Mouse (Mus musculus) retina, embryonic 14.5 days (tissue): Measurements from ENCODE around the gene Neurl1b.

ENCODE experiments used
- DNase-seq: peaks from one replicate; pipeline ENCODE4 v3.0.0-alpha.2; 2015; ENCODE audit warnings: low spot score

Gene Neurl1b

DNA sequence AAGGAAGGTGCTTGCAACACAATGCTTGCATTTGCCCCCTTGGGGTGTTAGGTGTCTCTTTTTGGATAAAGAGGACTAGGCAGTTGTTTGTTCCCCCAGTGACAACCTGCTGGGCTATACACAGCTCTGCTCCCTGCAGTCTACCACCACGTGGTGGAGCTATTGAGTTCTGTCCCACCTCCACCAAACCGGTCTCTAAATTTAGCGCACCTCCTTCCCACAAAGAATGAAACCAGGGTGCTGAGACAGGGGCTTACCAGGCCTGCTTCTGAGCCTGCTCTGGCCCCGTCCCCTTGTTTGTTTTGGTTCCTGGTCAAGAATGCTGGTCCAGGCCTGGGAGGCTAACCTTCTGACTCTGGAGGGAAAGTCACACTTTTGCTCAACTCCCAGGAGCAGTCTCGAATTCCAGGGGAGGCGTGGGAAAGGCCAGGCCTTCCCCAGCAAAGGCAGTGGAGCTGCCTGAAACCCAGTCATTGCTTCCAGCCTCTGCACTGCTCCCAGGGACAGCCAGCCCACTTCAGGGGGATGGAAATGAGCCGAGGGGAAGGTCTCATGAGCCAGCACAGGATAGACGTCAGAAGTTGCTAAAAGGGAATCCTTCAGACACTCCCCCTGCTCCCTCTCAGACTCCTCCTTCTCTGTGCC, 37.1 kb downstream of the Neurl1b start:
- peak; percentile 69 for DNase-seq

DNA sequence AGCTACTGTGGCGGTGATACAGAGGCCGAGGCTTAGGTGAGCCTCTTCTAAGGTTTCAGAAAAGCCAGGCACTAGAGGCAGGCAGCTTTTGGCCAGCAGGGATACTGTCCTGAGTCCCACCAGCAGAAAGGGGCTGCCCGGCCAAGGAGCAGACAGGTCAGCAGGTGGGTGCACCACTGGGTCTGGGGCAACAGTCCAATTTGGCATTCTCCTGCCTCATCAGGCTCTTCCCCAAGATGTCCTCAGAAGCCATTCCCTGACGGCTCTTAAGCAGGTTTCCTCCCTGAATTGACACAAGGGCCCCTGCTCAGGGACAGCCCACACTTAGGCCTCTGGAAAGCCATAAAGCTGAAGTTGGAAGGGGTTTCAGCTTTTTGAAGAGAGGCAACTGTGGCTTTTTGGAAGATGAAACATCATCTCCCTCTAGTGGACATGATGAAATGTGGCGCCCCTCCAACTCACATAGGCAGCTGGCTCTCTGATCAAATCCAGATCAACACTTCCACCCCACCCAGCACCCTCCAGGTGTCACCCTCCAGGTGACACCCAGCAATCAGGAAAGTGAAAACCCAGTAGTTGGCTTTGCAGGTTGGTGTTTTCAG, 37.8 kb downstream of the Neurl1b start:
- DNase-seq, result peak; percentile 78

- DNase-seq, result no peak
Measured at GRCm38 (mm10) chr17:26457506-26457905, 42.9 kb downstream of the Neurl1b start.

GRCm38 (mm10) chr17:26458049-26458448, 43.4 kb downstream of the Neurl1b start:
- DNase-seq, result no peak

DNA sequence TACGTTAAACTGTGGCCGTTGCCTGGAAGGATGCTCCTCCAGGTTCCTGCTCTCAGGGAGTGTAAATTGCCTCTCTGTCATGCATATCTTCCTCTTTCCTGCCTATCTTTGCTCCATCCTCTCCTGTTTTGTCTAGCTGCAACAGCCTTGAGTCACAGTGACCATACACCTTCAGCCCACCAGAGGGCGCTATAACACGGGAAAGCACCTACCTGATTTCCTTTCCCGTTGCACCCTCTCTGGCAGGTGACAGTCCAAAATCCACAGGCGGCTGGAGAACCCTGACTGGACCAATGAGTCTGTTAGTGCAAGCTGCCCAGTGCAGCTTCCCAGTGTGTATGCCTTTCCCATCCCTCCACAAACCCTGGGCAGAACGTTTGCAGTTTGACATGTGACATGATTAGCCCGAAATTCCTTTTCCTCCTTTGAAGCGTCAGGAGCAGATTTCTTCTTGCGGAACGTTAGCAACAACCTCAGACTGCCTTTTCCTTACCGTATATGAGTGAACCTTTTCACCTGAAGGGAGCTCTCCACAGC, 48.1 kb downstream of the Neurl1b start:
- DNase-seq, result peak; percentile 77

- DNase-seq, result no peak
Measured at GRCm38 (mm10) chr17:26463432-26463831, 48.8 kb downstream of the Neurl1b start.

GRCm38 (mm10) chr17:26463984-26464383, 49.4 kb downstream of the Neurl1b start:
- no peak for DNase-seq

GRCm38 (mm10) chr17:26464481-26464880, 49.9 kb downstream of the Neurl1b start:
- no peak for DNase-seq

DNA sequence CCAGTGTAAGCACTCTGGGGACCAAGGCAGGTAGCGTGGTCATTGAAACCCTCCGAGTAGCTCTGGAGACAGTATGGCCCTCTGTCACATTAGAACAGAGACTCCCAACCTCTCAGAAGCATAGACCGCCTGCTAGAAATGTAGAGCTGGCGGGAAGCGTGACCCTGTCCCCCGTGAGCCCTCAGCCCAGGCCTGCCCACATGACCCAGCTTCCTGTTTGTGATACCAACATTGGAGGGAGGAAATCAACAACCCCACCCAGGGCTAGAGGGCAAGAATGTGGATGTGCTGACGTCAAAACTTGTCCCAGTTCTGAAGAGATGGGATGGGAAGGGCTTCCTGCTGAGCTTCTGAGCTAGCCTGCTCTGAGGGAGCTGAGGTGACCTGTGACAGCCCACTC, 50.3 kb downstream of the Neurl1b start:
- DNase-seq, result no peak

- DNase-seq, result peak; percentile 91
Measured at GRCm38 (mm10) chr17:26466741-26467150, 52.1 kb downstream of the Neurl1b start.

DNA sequence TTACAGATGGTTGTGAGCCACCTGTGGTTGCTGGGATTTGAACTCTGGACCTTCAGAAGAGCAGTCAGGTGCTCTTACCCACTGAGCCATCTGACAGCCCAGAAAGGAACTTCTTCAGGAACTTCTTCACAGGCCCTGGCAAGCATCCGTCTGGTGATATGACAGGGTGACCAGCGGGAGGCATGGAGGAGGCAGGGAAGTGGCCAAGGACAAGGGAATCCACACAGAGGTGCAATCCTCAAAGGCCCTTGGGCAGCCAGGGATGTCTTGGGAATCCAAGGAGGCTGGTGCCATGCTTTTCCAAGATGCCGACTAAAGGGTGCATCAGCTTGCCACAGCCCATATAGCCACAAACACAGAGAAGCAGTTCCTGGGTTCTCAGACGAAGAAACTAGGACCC, 53.0 kb downstream of the Neurl1b start:
- no peak for DNase-seq

DNA sequence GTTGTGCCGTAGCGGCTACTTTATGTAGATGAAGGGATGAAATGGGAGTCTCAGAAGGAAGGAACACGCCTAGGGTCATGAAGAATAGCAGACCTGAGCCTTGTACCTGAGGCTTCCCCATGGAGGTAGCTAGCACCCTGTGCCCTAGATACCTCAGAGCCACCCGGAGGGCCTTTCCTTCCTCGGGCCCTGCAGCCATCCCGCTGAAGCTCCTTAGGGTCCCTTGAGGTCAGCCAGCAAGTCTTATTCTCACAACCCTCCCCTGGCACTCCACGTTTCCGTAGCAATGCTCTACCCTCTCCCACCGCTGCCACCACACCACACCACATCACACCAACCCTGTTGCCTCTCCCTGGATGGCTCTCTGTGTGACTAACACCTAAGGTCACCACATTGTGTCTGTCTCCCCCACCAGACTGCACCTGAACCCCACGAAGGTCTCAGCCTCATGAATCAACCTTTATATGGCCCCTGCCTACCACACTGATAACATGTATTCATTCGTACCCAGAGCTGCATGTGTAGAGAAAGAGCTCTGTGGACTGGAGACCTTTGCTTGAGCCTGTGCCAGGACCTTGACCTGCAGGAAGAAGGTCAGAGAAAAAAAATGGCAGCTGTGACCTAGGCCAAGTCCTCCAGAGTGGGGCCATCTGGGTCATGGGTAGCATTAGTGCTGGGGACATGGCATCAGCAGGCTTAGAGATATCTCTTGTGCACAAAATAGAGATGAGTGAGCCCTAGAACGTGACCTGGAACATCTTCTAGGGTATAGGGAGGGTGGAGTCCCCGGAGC, 53.7 kb downstream of the Neurl1b start:
- no peak for DNase-seq

DNA sequence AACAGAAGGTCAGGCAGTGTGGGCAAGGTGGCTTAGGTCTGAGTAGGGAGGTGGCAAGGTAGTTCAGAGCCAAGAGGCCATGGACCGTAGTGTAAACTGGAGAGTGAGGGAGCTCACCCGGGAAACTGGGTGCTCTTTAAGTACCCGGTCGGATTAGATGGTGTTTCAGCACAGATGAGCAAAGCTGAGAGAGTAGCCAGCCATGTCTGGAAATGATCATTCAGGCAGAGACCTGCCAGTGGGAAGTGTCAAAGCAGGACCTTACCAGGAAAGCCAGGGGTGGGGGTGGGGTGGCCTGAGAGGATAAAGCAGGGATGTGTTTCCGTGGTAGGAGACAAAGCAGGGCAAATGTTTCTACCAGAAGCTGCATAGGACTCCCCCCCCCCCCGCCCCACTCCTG, 62.2 kb downstream of the Neurl1b start:
- DNase-seq, result no peak

- no peak for DNase-seq
Measured at GRCm38 (mm10) chr17:26478672-26479071, 64.0 kb downstream of the Neurl1b start.

GRCm38 (mm10) chr17:26479619-26480018, 65.0 kb downstream of the Neurl1b start:
- no peak for DNase-seq

GRCm38 (mm10) chr17:26480956-26481355, 66.3 kb downstream of the Neurl1b start:
- DNase-seq, result no peak

DNA sequence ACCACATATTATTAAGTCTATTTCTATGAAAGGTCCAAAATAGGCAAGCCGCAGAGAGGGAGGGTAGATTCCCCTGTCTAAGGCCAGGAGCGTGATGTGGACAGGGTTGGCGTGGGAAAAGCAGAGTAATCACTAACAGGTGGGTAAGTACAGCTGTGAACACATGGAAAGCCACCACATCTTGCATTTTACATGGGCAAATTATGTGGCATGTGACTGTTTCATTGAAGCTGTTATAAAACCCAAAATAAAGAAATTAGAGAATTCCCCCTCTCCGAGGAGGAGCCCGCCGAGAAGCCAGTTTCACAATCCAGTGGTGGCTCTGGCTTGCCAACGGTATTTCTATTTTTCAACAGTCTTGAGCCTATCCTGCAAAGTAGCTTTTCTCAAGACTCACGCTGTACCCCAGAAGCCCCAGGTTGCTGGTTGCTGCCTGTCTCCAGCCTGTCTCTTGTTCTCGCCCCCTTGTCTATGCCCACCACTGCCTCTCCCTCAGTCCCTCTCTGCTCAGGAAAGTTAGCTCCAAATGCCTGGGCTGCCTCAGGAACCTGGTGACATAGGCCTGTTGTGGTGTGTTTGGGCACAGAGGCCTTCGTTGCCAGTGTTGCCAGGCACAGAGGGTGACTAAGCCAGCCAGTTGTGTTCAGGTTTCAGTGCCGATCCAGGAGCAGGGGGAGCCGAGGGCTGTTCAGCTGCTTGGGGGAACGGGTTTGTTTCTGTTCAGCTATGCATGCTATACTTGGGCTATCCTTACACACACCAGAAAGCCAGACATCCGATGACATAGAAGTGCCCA, 70.2 kb downstream of the Neurl1b start:
- no peak for DNase-seq

GRCm38 (mm10) chr17:26487266-26487665, 72.6 kb downstream of the Neurl1b start:
- DNase-seq, result peak; percentile 23

GRCm38 (mm10) chr17:26487917-26488316, 73.3 kb downstream of the Neurl1b start:
- DNase-seq, result no peak

DNA sequence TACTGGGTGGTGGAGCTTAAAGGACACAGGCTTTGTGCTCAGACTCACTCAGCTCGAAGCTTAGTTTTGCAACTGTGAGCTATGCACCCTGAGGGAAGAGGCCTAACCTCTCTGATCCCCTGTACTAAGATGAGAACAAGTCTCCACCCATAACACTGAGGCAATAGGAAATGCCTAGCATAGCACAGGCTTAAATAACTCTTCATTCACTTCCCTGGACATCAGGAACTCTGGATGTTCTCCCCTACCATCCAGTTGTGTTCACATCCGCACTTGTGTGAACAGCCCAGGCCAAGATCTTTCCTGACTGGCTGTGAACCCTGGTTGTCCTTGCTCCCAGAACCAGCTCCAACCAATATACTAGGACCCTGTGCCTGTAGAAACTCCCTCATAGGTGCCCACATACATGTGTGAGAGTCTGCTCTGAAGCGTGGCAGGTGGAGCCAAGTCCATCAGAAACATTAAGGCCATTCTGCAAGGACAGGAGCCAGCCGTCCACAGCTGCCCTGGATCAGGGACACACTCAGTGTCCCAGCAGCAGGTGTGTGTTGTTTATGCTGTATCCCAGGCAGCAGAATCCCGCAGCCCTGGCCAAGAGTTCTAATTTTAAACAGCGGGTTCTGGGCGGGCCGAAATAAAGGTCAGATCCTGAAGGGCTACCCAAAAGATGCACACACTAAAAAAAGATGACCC, 74.2 kb downstream of the Neurl1b start:
- DNase-seq, result no peak

GRCm38 (mm10) chr17:26490072-26490471, 75.4 kb downstream of the Neurl1b start:
- no peak for DNase-seq
